Mouse (Mus musculus) CH12.LX (cell line): ENCODE measurements at regions not wholly inside any gene's neighbourhood (a gene's known extent, or its start where the extent isn't known, plus 50 kb on each side); places are given as distances from the start of the nearest gene placed in this dataset.

ENCODE experiments used
- DNase-seq: peaks from one replicate; pipeline ENCODE4 v3.0.0-alpha.2; 2013; ENCODE audit errors: extremely low read depth
- H3K27ac ChIP-seq: 2 replicates; pipeline ENCODE4 v1.5.1; 2012; ENCODE audit warnings: low read depth, mild to moderate bottlenecking, control low read depth, moderate library complexity; ENCODE audit not compliant: insufficient read depth
- H3K27me3 ChIP-seq: replicated peaks from 2 replicates; pipeline ENCODE3; 2012; ENCODE audit warnings: inconsistent platforms
- H3K36me3 ChIP-seq, 2 experiments: replicated peaks in 1 of 2; 2 replicates each; pipeline versions ENCODE3 to v1.6.1; 2012; ENCODE audit warnings: inconsistent platforms in 1 of 2, low read length in 1 of 2, mild to moderate bottlenecking in 1 of 2, mixed read lengths in 1 of 2, moderate library complexity in 1 of 2; ENCODE audit not compliant: control insufficient read depth in 1 of 2, insufficient read depth in 1 of 2
- H3K4me1 ChIP-seq, 2 experiments: 2 replicates each; pipeline ENCODE4 v1.6.1; 2012; ENCODE audit warnings: inconsistent platforms in 1 of 2, moderate library complexity in 1 of 2; ENCODE audit not compliant: insufficient read depth in 2 of 2, control insufficient read depth in 1 of 2
- H3K4me2 ChIP-seq: 2 replicates; pipeline ENCODE4 v1.6.1; 2012; ENCODE audit warnings: low read depth, mild to moderate bottlenecking, control low read depth; ENCODE audit not compliant: poor library complexity, insufficient read depth, severe bottlenecking
- H3K4me3 ChIP-seq, 3 experiments: fragments of 150-350 bp in 1 of 3; sonication (generic) in 1 of 3; replicated peaks in 1 of 3; 2 replicates each; pipeline versions ENCODE3 to v1.5.1; 2011 to 2012; ENCODE audit warnings: low read depth in 2 of 3, low read length in 2 of 3, mild to moderate bottlenecking in 2 of 3, moderate library complexity in 2 of 3, control low read depth in 1 of 3, improper control_type of control experiment in 1 of 3, inconsistent platforms in 1 of 3, mixed read lengths in 1 of 3; ENCODE audit not compliant: poor library complexity in 1 of 3
- H3K79me2 ChIP-seq: replicated peaks from 2 replicates; pipeline ENCODE4 v1.6.1; 2012; ENCODE audit warnings: mild to moderate bottlenecking, moderate library complexity; ENCODE audit not compliant: control insufficient read depth, poor library complexity, insufficient read depth, severe bottlenecking; ENCODE audit errors: extremely low read depth
- H3K9ac ChIP-seq: 2 replicates; pipeline ENCODE4 v1.6.1; 2012; ENCODE audit warnings: low read depth, mild to moderate bottlenecking, control low read depth, moderate library complexity; ENCODE audit not compliant: insufficient read depth
- H3K9me3 ChIP-seq: replicated peaks from 2 replicates; pipeline ENCODE3; 2012; ENCODE audit warnings: low read length, inconsistent platforms, mixed read lengths
- CHD2 ChIP-seq: IDR thresholded peaks from 2 replicates; pipeline ENCODE4 v1.6.1; 2011; ENCODE audit warnings: low read length, improper control_type of control experiment
- CTCF ChIP-seq, 2 experiments: IDR thresholded peaks in 1 of 2; conservative IDR thresholded peaks in 1 of 2; 2 replicates each; pipeline ENCODE4 v1.5.1; 2011 to 2012; ENCODE audit warnings: low read depth in 2 of 2, low read length in 2 of 2, improper control_type of control experiment in 1 of 2, inconsistent platforms in 1 of 2, mild to moderate bottlenecking in 1 of 2, moderate library complexity in 1 of 2
- E2F4 ChIP-seq: IDR thresholded peaks from 2 replicates; pipeline ENCODE4 v1.6.1; 2011; ENCODE audit warnings: low read depth, low read length, improper control_type of control experiment; ENCODE audit not compliant: insufficient replicate concordance
- ELF1 ChIP-seq: IDR thresholded peaks from 2 replicates; pipeline ENCODE4 v1.6.1; 2014; ENCODE audit warnings: low read depth, mild to moderate bottlenecking, inconsistent platforms, low read length, improper control_type of control experiment
- EP300 ChIP-seq: IDR thresholded peaks from 2 replicates; pipeline ENCODE4 v1.6.1; 2011; ENCODE audit warnings: low read length, improper control_type of control experiment
- ETS1 ChIP-seq: conservative IDR thresholded peaks from 2 replicates; pipeline ENCODE4 v1.6.1; 2012; ENCODE audit warnings: low read depth, mild to moderate bottlenecking, inconsistent platforms, low read length, improper control_type of control experiment, moderate library complexity
- GABPA ChIP-seq: IDR thresholded peaks from 2 replicates; pipeline ENCODE4 v1.6.1; 2012; ENCODE audit warnings: low read depth, low read length, improper control_type of control experiment, inconsistent platforms; ENCODE audit not compliant: insufficient replicate concordance
- HCFC1 ChIP-seq: IDR thresholded peaks from 2 replicates; pipeline ENCODE4 v1.6.1; 2012; ENCODE audit warnings: low read depth, mild to moderate bottlenecking, inconsistent platforms, low read length, improper control_type of control experiment
- JUND ChIP-seq: conservative IDR thresholded peaks from 2 replicates; pipeline ENCODE4 v1.6.1; 2011; ENCODE audit warnings: low read depth, low read length, improper control_type of control experiment
- KAT2A ChIP-seq: IDR thresholded peaks from 2 replicates; pipeline ENCODE4 v1.6.1; 2012; ENCODE audit warnings: low read length, improper control_type of control experiment, inconsistent platforms; ENCODE audit not compliant: insufficient replicate concordance
- MYC ChIP-seq: IDR thresholded peaks from 2 replicates; pipeline ENCODE4 v1.6.1; 2011; ENCODE audit warnings: low read depth, mild to moderate bottlenecking, improper control_type of control experiment, low read length
- NELFE ChIP-seq: IDR thresholded peaks from 2 replicates; pipeline ENCODE4 v1.6.1; 2011; ENCODE audit warnings: low read depth, low read length, improper control_type of control experiment
- PAX5 ChIP-seq: IDR thresholded peaks from 2 replicates; pipeline ENCODE4 v1.6.1; 2012; ENCODE audit warnings: low read length, inconsistent platforms, mixed read lengths
- SMC3 ChIP-seq: IDR thresholded peaks from 2 replicates; pipeline ENCODE4 v1.6.1; 2011; ENCODE audit warnings: low read depth, low read length, improper control_type of control experiment
- USF1 ChIP-seq: IDR thresholded peaks from 2 replicates; pipeline ENCODE4 v1.6.1; 2014; ENCODE audit warnings: low read depth, mild to moderate bottlenecking, inconsistent platforms, low read length, improper control_type of control experiment
- ZKSCAN1 ChIP-seq: IDR thresholded peaks from 2 replicates; pipeline ENCODE4 v1.6.1; 2012; ENCODE audit warnings: low read depth, inconsistent platforms, low read length, improper control_type of control experiment, borderline replicate concordance
- ZMIZ1 ChIP-seq: IDR thresholded peaks from 2 replicates; pipeline ENCODE4 v1.6.1; 2012; ENCODE audit warnings: low read depth, mild to moderate bottlenecking, inconsistent platforms, low read length, improper control_type of control experiment
- ZNF384 ChIP-seq: IDR thresholded peaks from 2 replicates; pipeline ENCODE4 v1.6.1; 2012; ENCODE audit warnings: low read depth, low read length, improper control_type of control experiment, inconsistent platforms
- dilution Hi-C: fragments of 300-500 bp; cut with MboI; formaldehyde crosslinking; loops from 2 replicates; pipeline ENCODE4 v1.14.3; 2020; ENCODE audit warnings: low sequenced_read_pairs; ENCODE audit not compliant: extremely low pct_unique_long_range_greater_than_20kb, extremely low pct_ligation_motif_present
- in situ Hi-C: fragments of 300-500 bp; cut with MboI; formaldehyde crosslinking; loops from 3 replicates; pipeline ENCODE4 v1.14.3; 2019; ENCODE audit warnings: low sequenced_read_pairs, low pct_ligation_motif_present, low pct_unique_long_range_greater_than_20kb, mixed read lengths

- peaks cover 3 to 14% of the 10 kb centered on the region in 2 experiments; a peak in 3 of 4 replicates for H3K4me1 ChIP-seq
- in situ Hi-C loops: loop anchor here (5.0 kb wide), 1 partner anchor 62 kb away; no protein-coding TSS in a partner anchor
- TF ChIP-seq USF1 (no peak), MYC (no peak), HCFC1 (no peak), GABPA (no peak), ZKSCAN1 (no peak), ZNF384 (no peak), ETS1 (no peak), CHD2 (no peak), EP300 (no peak), CTCF (conservative IDR thresholded peaks at IDR 0.05 in 1 of 2, IDR thresholded peaks at IDR 0.05 in 1 of 2; ENCODE audit: low read depth in 2 of 2, low read length in 2 of 2) (no peak), JUND (no peak)
- DNase-seq: no peak
- H3K79me2 ChIP-seq: no peaks in the 10 kb centered on the region
- dilution Hi-C loops: no loop called here
- peaks cover 7% of the 10 kb centered on the region for H3K9me3 ChIP-seq
- no peak overlapping the region for H3K9ac ChIP-seq
- no peak overlapping the region for H3K4me2 ChIP-seq
- H3K4me3 ChIP-seq: no peak overlapping the region
- H3K36me3 ChIP-seq: no peaks in the 10 kb centered on the region
- no peaks in the 10 kb centered on the region for H3K27me3 ChIP-seq
- H3K27ac ChIP-seq: no peak overlapping the region
Measured at GRCm38 (mm10) chr1:191465723-191466122, 62.7 kb upstream of the Ppp2r5a start.

DNA sequence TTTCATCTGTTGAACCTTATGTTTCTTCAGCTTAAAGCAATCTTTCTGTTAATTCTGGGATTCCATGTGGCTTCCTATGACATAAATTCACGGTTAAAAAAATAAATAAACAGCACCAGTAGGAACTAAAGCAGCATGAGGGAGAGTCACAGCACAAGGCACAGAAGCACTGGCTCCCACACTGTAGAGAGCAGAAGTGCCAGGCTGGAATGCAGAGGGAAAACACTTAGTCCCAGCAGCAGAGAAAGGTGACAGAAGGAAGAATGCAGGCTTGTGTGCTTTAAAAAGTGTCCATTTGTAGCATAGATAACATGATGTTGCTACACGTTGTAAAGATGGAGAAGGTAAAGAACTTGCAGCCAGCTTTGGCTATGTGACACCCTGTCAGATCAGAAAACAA, 62.1 kb upstream of the Ppp2r5a start:
- Histone ChIP-seq H3K4me2 (no peak overlapping the region), H3K27me3 (no peaks in the 10 kb centered on the region), H3K79me2 (no peaks in the 10 kb centered on the region), H3K9ac (no peak overlapping the region), H3K4me1 (peaks cover 3 to 11% of the 10 kb centered on the region in 2 experiments; a peak in 3 of 4 replicates), H3K36me3 (no peaks in the 10 kb centered on the region), H3K4me3 (no peak overlapping the region), H3K9me3 (peaks cover 7% of the 10 kb centered on the region), H3K27ac (no peak overlapping the region)
- DNase-seq: no peak
- in situ Hi-C loops (loop anchor here (5.0 kb wide), 1 partner anchor 62 kb away; no protein-coding TSS in a partner anchor), dilution Hi-C loops (no loop called here)
- TF ChIP-seq ELF1 (no peak), ZNF384 (no peak), HCFC1 (no peak), ETS1 (no peak), CTCF (conservative IDR thresholded peaks at IDR 0.05 in 1 of 2, IDR thresholded peaks at IDR 0.05 in 1 of 2; ENCODE audit: low read depth in 2 of 2, low read length in 2 of 2) (no peak), ZKSCAN1 (no peak), CHD2 (no peak), E2F4 (no peak), PAX5 (no peak), ZMIZ1 (no peak), SMC3 (no peak), NELFE (no peak), KAT2A (no peak), MYC (no peak)
